Mouse (Mus musculus) lung, postnatal 0 days (tissue): ENCODE results near the gene Zmynd8.

Experiments
- CTCF ChIP-seq: IDR thresholded peaks from 2 replicates; pipeline ENCODE4 v1.5.1; 2016; ENCODE audit warnings: antibody characterized with exemption, mild to moderate bottlenecking
- EP300 ChIP-seq: IDR thresholded peaks from 2 replicates; pipeline ENCODE4 v1.6.1; 2016; ENCODE audit warnings: antibody characterized with exemption, mild to moderate bottlenecking, control low read depth

DNA sequence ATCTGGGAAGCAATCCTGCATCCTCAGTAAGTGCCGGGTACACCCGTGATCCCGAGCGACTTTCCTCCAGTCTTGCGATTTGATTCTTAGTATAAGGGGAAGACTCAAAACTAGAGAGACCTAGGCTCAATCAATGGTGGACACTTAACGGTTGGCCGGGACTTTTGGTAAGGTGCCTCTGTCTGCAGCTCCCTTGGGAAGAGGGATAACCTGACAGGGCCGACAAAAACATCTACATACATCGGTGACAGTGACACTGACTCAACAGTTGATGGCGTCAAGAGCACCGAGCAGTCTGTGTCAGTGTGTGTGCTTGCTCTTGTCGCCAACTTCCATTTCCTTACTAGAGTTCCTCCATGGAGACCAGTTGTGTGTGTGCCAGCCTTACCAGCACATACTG lies 77.1 kb downstream of the Zmynd8 start:
- TF ChIP-seq EP300 (no peak), CTCF (no peak)
